Mouse (Mus musculus): ENCODE data around the gene Slc25a44.
"Not testable (repeated sequence)": the region's sequence is repeated elsewhere in the genome, so short reads cannot be mapped to it uniquely, and the experiment has no call there.

Slc25a44 gene

GRCm38 (mm10) chr3:88367517-88367916 is 57.4 kb downstream of the Slc25a44 start:
- not testable (repeated sequence) for DNase-seq (ENCODE audit: low spot score)

- DNase-seq (ENCODE audit: low spot score), result peak; percentile 30
Measured at GRCm38 (mm10) chr3:88366830-88367428, 58.0 kb downstream of the Slc25a44 start.

- DNase-seq (ENCODE audit: low spot score), result no peak
Measured at GRCm38 (mm10) chr3:88365705-88366361, 59.1 kb downstream of the Slc25a44 start.

GRCm38 (mm10) chr3:88364337-88364736 is 60.6 kb downstream of the Slc25a44 start, which contains the start of gene Paqr6:
Gene Paqr6 (plus strand): TSS chr3:88364584.
- peak; percentile 41 for DNase-seq (ENCODE audit: low spot score)

GRCm38 (mm10) chr3:88363700-88364099 is 61.2 kb downstream of the Slc25a44 start:
- peak; percentile 26 for DNase-seq (ENCODE audit: low spot score)

GRCm38 (mm10) chr3:88361612-88362313 is 63.2 kb downstream of the Slc25a44 start:
- no peak for DNase-seq (ENCODE audit: low spot score)

GRCm38 (mm10) chr3:88361096-88361495 is 63.8 kb downstream of the Slc25a44 start:
- no peak for DNase-seq (ENCODE audit: low spot score)
